Mouse (Mus musculus): Measurements from ENCODE around the gene Rbpj. TPM values are rescaled to one million over a fixed set of nuclear protein-coding genes. Genes with fewer than 3 reads are reported as not detected.
"Not testable (repeated sequence)": the region's sequence is repeated elsewhere in the genome, so short reads cannot be mapped to it uniquely, and the experiment has no call there.

The Rbpj gene
- total RNA-seq, 2 experiments from 2014 or later: 21.4 to 27.7 TPM

DNA sequence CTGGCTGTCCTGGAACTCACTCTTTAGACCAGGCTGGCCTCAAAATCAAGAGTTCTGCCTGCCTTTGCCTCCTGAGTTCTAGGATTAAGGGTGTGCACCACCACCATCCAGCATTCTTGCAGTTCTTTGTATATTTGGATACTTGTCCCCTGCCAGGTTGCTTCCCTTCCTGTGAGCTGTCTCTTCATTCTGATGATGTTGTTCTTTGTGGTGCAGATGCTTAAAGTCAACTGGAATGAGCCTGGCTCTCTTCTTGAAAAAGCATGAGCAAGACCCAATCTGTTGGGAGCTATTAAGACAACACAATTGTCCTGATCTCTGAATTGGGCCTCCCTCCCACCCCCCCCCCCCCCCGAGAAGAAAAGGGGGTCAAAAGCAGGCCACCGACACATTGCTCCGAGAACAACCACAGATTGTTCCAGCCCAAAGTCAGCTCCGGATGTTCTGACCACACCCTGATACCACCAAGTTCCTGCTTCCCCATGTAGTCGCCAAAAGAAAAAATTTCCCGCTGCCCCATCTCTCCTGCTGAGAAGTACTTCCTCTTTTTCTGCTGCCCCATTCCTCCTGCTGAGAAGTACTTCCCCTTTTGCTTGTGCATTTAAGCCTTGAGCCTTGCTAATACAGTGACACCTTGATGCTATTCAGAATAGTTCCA is 207.7 kb downstream of the Rbpj start:
- DNase-seq: not testable (repeated sequence)

DNA sequence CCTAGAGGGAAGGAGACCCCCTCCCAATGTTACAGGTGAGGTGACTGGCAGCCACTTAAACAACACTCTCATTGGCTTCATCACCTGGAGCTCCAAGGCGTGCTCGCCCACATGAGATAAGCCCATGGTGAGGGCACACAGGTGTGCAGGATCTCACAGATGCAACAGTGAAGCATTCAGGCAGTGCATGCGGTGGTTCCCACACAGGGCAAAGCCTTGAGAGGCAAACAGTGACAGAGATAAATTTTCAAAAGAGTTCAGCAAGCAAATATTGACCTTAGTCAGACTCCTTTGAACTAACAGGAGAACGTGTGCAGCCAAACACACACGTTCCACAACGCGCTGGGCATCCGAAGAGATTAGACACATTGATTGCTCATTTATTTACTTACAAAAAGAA is 210.7 kb downstream of the Rbpj start:
- no peak for DNase-seq

DNA sequence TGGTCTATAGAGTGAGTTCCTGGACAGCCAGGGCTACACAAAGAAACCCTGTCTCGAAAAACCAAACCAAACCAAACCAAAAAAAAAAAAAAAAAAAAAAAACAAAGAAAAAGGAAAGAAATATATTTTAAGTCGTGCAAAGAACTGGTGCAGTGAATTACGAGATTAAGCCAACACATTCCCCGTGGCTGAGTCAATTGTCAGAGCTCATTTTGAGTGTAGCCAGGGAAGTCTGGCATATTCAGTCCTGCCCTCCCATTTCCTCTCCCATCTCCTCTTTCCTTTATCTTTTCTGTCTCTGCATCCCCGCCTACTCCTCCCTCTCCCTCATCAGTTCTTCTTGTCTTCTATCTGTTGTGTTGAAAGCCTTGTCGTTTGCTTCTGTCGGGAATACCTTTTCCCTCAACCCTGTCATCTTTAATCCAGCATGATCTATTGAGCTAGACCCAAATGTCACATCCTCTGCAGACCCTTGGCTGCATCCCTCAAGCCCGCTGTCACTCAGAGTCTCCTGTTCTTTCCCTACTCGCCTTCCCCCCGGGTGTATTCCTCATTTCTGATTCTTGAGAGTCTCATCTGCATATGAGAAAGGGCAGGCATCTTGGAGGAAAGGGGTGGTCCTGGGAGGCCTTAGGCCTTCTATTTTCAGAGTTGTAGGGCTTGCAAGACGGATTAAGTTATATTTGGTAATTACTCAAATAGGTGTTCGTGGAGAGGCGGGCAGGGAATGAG is 212.2 kb downstream of the Rbpj start:
- DNase-seq: no peak

DNA sequence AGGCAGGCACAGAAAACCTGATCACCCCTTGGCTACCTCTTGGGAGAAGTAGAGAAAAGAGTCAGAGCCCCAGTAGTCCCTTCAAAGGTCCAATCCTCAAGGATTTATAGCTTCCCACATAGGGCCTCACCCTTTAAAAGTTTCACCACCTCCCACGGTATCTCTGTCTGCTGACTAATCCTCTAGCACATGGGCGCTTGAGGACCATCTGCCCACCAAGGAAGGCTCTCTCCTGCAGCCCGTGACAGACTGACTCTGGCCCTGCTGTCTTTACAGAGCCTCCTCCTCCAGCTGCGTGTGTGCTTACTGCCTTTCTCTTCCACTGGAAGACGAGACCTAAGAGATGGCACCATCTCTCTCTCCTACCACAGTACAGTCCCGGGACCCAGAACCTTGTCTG is 213.7 kb downstream of the Rbpj start:
- DNase-seq: peak in 1 of 2 experiments; percentile 17

DNA sequence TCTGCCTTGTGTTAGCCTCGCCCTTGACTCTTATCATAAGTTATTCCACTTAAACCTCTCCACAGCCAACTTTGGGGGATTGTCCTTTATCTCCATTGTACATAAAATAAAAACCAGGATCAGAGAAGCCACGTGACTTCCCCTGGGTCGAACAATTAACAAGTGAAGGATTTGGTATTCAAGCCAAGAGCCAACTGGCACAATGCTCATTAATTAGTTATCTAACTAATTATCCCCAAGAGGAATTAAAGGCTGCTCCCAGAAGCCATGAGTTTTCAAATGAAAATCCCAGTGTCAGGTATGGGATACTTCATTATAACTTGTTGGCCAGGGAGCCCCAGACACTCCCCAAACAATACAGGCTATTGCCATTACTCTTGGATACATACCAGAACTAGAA is 218.0 kb downstream of the Rbpj start:
- no peak for DNase-seq

DNA sequence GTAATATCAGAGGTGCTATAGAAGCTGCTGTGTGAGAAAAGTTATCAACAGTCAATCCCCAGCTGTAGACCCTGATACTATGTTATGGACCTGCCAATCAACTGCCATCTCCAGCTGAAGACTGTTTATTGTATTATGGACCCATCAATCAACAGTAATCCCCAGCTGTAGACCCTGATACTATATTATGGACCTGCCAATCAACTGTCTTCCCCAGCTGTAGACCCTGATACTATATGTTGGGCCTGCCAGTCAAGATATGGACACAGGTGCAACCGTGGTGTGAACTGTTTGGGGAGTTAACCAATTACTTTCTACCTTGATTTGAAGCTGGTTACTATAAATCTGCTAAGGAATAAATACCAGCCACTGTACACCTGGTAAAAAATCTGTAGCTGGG is 218.5 kb downstream of the Rbpj start:
- DNase-seq: no peak

DNA sequence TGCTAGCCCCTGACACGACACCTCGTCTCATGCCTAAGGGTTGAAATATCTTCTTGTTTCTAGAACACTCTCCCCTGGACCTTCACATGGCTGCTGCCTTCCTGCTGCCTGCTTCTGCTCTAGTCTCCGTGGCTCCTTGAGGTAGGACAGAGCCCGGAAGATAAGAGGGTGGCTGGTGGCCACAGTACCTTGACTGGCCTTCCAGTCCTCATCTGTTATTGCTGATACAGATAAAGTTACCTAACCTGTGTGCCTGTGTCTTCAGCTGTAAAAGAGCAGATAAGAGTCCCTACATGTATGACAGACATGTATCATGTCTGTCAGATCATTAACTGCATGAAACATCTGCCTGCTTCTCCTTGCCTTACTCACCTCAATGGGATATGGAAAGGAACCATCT is 219.7 kb downstream of the Rbpj start:
- no peak for DNase-seq

DNA sequence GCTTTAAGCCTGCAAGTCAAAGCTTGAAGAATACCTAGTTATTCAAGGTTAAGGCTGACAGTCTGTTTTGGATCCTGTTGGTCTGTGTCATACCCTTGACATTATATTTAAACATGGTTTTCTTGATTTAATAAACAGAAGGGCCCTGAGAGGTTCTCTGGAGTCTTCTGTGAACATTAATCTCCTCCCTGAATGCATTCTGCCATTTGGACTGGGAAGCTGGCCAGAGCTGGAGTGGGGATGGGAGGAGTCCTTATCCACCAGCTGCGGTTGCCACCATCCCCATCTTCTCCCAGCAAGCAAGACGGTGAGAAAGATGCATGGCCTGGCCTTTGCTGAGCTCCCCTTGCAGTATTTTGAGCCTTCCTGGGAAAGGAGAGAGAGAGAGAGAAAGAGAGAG is 220.4 kb downstream of the Rbpj start:
- no peak for DNase-seq

DNA sequence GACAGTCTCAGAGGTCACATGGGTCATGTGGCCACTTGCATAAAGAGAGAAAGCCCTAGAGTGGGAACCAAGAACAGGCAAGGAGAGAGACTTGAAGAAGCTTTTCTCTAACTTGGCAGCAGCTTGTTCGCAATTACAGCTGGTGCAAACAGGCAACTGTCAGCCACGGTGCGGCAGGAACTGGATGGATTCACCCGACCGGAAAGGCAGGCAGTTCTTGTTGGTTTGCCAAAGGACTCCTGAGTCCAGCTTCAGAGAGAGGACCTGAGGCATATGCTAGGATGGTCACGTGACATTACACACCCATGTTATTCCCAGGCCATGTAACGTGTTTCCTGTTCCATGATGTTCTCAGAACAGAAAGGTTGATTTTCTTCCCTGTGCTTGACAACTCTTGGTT is 222.4 kb downstream of the Rbpj start:
- no peak for DNase-seq

DNA sequence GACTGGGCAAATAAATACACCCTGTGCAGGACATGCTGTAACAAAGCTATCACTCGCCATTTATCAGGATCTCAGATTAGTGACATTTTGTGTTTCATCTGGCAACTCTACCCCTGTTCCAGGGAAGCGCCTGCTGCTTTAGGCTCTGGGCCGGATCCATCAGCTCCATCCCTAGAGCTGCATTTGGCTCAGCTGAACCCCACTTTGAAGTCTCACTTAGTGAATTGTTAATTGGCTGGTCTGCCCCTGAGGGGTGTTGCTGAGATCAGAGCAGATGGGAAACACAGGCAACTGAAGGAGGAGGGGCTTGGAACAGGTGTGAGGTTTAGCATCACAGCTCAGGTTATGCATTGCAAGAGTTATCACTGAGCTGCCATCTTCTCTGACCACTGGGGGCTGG is 225.6 kb downstream of the Rbpj start:
- peak in 1 of 2 experiments; percentile 16 for DNase-seq

DNA sequence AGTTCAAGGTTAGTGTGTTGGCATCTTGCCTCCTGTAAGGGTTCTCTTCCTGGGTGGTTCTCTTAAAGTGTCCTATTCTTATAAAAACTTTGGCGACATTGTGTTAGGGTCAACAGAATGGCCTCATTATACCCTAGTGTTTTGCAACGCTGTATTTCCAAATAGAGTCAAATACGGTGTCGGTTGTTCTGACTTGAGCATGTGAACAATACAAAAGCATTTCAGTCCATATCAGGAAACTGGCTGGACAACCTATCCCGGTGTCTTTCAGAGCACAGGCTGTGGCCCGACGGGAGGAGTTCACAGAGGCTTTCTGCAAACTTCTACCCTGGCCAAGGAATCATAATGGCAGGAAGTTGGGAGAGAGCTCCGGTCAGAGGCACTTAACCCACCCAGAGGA is 226.1 kb downstream of the Rbpj start:
- DNase-seq: no peak

DNA sequence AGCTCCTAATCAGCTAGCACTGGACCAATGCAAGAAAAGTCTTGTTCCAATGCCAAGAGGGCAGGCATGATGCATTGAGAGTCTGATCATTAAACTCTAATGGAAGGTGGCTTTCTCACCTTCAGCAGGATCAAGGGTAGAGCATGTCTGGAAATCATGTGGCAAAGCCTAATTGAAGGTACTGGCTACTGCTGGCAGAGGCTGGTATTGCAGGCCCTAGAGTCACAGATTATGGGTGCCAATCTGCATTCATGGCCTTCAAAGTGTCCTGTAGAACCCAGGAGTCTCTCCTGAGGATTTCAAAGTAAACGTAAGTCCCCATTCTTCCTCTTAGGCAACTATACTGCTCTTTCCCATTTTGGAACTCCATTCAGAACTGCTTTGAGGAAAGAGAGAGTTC is 226.7 kb downstream of the Rbpj start:
- no peak for DNase-seq

DNA sequence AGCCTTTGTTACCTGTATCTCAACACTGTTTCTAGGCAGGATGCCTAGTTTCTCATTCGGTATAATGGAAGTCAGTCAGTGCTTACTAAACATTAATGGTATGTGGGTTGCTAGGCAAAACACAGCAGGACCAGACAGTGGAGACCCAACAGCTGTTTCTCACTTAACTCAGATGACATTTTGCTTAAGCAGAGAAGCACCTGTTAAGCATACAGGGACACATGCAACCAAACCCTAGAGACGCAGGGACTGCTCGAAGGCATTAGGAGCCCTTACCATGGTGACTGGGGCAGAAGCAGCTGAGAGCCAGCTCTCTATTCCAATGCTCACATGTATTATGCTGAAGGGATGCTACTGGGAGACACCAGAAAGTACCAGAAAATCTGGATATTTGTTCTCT is 230.7 kb downstream of the Rbpj start:
- DNase-seq: no peak

DNA sequence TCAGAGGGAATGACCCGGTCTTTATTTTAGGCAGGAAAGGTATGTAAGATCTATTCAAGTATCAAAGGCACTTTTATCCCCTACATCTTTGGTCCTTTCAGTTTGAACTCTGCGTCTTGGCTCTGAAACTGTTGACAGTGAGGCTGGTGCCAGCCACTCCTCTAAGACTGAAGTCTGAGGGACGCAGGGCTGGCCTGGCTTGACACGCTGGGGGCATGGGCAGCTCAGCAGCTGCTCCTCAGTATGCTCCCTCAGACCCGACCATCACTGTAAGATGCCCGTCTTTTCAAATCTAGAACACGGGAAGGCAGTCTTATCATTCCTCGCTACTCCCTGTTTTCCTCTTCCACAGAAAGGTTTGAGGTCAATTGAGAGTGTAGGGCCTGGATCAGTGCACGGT is 231.8 kb downstream of the Rbpj start:
- DNase-seq: no peak

DNA sequence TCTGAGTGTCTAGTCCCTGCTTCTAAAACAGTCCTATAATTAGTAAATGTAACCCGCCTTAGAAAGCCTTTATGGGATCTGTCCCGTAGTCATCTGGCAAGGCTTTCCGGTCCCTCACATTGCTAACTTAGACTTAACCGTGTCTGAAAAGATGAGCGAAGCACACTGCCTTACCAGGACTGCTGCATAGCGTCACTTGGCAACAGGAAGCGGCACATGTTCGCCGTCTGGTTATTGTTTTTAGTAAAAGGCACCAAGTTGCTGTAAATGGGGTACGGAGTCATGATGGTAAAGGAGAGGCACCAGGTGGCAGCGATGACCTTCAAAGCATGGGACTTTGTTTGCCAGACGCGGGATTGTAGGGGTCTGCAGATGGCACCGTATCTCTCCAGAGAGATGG is 236.7 kb downstream of the Rbpj start:
- DNase-seq: peak; percentile 24 to 43

Other genes starting within 250 kb of the Rbpj start
- gene Smim20, start 199.1 kb upstream of the Rbpj start, total RNA-seq (2021): 10 to 100 TPM; 39.0 to 43.9 TPM
- not detected for gene Cckar, start 241.6 kb downstream of the Rbpj start, total RNA-seq (2021)

Data from layer of hippocampus, postnatal 36 days (tissue).